Mouse (Mus musculus): ENCODE data around the gene Ltk. TPM values are rescaled to one million over a fixed set of nuclear protein-coding genes. Genes with fewer than 3 reads are reported as not detected.

The Ltk gene
- total and polyA plus RNA-seq, 2 experiments = 0.66 TPM; not detected in 1

DNA sequence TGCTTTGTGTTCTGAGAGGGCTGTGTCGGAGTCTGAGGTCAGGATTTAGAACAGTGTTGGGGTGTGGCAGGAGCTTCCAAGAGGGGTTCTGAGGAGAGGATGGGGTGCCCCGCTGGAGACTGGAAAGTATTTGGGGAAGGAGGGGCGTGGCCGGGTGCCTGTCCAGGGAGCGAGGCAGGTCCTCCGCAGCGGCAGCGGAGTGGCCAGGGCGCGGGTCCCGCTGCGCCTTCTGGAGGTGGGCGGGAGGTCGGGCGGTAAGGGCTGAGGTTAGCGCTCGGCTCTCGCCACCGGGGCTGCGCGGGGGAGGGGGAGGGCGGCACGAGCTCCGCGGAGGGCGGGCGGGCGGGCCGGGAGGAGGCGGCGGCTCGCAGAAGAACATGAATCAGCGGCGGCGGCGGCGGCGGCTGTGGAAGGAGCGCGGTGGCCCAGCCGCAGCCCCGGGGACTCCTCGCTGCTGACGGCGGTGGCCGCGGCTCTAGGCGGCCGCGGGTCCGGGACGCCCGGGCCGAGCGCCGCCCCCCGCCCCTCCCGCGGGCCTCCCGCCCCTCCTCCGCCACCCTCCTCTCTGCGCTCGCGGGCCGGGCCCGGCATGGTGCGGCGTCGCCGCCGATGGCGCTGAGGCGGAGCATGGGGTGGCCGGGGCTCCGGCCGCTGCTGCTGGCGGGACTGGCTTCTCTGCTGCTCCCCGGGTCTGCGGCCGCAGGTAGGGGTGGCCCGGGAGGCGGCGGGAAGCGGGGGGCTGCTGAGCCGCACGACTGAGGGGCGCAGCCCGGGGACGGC lies 39.1 kb upstream of the Ltk start:
- Histone ChIP-seq H3K27ac (replicated peaks; ENCODE audit: insufficient read depth, low read depth, low read length) (no peak overlapping the region), H3K36me3 (ENCODE audit: control insufficient read depth, insufficient read depth, low read length) (no peaks in the 10 kb centered on the region), H3K9ac (ENCODE audit: low read depth, low read length) (peak overlapping the region; percentile 79), H3K4me1 (ENCODE audit: control insufficient read depth, insufficient read depth, low read length) (peaks cover 2% of the 10 kb centered on the region; the same call in 1 of the 2 replicates), H3K27me3 (ENCODE audit: control insufficient read depth, insufficient read depth, low read length) (peaks cover 14% of the 10 kb centered on the region), H3K79me2 (ENCODE audit: control insufficient read depth, insufficient read depth, low read length) (no peaks in the 10 kb centered on the region), H3K4me3 (ENCODE audit: insufficient read depth, low read depth, low read length) (peak overlapping the region; percentile 62)
- TF ChIP-seq POLR2A (IDR thresholded peaks at IDR 0.05; ENCODE audit: extremely low read depth, insufficient read depth, low read length) (no peak), CTCF (IDR thresholded peaks at IDR 0.05; ENCODE audit: low read depth, low read length) (no peak)
- whole genome bisulfite sequencing = under 1% methylated on average over 50 of the region's 89 CpGs
- DNase-seq (ENCODE audit: extremely low read depth, low read depth, low spot score) = no peak

DNA sequence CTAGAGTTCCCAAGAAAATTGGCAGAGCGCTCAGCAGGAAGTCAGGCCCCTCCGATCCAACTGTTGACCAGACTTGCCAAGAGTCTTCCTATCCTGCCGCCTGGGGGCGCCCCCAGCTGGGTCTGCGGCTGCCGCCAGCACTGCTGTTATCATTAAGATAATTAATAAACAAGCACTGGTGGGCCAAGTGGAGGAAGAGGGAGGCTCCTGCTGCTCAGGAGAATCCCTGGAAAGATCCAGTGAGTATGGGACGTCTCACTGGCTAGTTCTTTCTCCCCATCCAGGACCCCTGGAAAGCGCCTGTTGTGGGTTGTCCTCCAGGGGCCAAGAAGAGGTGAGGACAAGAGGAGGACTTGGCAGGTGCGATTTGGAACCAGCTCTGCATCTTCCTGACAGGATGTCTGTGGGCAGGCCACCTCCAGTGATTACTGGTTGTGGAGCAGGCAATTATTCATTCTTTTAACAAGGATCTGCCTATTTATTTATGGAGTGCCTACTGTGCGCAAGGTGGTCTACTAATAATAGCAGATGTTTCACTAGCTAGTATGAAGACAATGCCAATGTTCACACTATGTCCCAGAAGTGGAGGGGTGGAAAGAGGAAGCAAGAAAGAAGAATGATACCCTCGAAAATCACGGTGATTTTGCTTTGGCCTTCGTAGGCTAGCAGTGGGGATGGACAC lies 38.2 kb upstream of the Ltk start:
- H3K27me3 ChIP-seq (ENCODE audit: control insufficient read depth, insufficient read depth, low read length) = peaks cover 14% of the 10 kb centered on the region
- no peaks in the 10 kb centered on the region for H3K79me2 ChIP-seq (ENCODE audit: control insufficient read depth, insufficient read depth, low read length)
- no peak overlapping the region for H3K9ac ChIP-seq (ENCODE audit: low read depth, low read length)
- 17% methylated on average over 13 of the region's 13 CpGs for WGBS
- H3K4me1 ChIP-seq (ENCODE audit: control insufficient read depth, insufficient read depth, low read length) = peaks cover 2% of the 10 kb centered on the region; the same call in 1 of the 2 replicates
- no peak overlapping the region for H3K4me3 ChIP-seq (ENCODE audit: insufficient read depth, low read depth, low read length)
- TF ChIP-seq POLR2A (IDR thresholded peaks at IDR 0.05; ENCODE audit: extremely low read depth, insufficient read depth, low read length) (no peak), CTCF (IDR thresholded peaks at IDR 0.05; ENCODE audit: low read depth, low read length) (peak; percentile 59)
- no peaks in the 10 kb centered on the region for H3K36me3 ChIP-seq (ENCODE audit: control insufficient read depth, insufficient read depth, low read length)
- no peak overlapping the region for H3K27ac ChIP-seq (replicated peaks; ENCODE audit: insufficient read depth, low read depth, low read length)
- DNase-seq (ENCODE audit: extremely low read depth, low read depth, low spot score) = no peak

DNA sequence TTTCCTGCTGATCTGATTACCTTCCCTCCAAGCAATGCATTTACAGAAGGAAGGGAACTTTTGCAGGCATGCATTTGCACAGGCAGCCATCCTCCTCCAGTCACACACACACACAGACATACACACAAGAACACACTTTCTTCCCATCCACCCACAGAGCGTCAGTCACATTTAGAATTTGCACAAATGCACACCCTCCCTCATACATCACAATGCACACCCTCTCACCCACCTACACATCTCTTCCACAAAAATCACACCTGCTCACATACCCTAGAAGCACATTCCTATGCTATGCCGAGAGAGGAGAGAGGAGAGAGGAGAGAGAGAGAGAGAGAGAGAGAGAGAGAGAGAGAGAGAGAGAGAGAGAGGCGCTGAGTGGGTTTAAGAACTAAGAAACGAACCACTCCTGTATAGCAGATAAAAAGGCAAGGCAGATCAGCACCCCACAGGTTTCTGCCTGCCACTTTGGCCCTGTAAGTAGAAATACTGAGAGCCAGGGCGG lies 37.1 kb upstream of the Ltk start, which contains the start of gene Tyro3:
Gene Tyro3, plus strand, starts transcription at position 455 of the 505 bp plus-strand sequence.
- peaks cover 14% of the 10 kb centered on the region for H3K27me3 ChIP-seq (ENCODE audit: control insufficient read depth, insufficient read depth, low read length)
- no peak within 1 kb of the TSS for H3K27ac ChIP-seq (replicated peaks; ENCODE audit: insufficient read depth, low read depth, low read length)
- no peak within 1 kb of the TSS for H3K9ac ChIP-seq (ENCODE audit: low read depth, low read length)
- H3K36me3 ChIP-seq (ENCODE audit: control insufficient read depth, insufficient read depth, low read length) = no peaks in the 10 kb centered on the region
- H3K4me3 ChIP-seq (ENCODE audit: insufficient read depth, low read depth, low read length) = no peak within 1 kb of the TSS
- 75% methylated on average over 5 of the region's 5 CpGs for WGBS
- peaks cover 2% of the 10 kb centered on the region; the same call in 1 of the 2 replicates for H3K4me1 ChIP-seq (ENCODE audit: control insufficient read depth, insufficient read depth, low read length)
- no peak for DNase-seq (ENCODE audit: extremely low read depth, low read depth, low spot score)
- H3K79me2 ChIP-seq (ENCODE audit: control insufficient read depth, insufficient read depth, low read length) = no peaks in the 10 kb centered on the region
- TF ChIP-seq POLR2A (IDR thresholded peaks at IDR 0.05; ENCODE audit: extremely low read depth, insufficient read depth, low read length) = no peak
- TF ChIP-seq CTCF (IDR thresholded peaks at IDR 0.05; ENCODE audit: low read depth, low read length) = no peak

DNA sequence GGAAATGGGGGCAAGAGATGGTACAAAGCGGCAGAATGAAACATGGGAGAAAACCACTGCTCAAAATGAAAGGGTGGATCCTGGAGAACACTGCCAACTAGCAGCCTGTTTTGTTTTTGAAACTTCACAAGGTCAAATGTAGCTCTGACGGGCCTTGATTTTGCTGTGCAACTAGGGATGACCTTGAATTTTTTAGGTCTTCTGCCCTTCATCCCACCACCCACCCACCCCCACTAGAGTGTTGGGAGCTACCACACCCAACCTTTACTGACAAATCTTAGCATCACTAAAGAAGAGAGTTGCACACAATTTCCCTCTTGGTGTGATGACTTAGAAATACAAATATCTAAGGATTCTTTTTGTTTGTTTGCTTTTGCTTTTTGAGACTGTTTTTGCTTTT lies 29.8 kb upstream of the Ltk start:
- WGBS = 87% methylated on average over 2 of the region's 2 CpGs
- Histone ChIP-seq H3K27ac (replicated peaks; ENCODE audit: insufficient read depth, low read depth, low read length) (no peak overlapping the region), H3K4me3 (ENCODE audit: insufficient read depth, low read depth, low read length) (no peak overlapping the region), H3K36me3 (ENCODE audit: control insufficient read depth, insufficient read depth, low read length) (no peaks in the 10 kb centered on the region), H3K79me2 (ENCODE audit: control insufficient read depth, insufficient read depth, low read length) (no peaks in the 10 kb centered on the region), H3K27me3 (ENCODE audit: control insufficient read depth, insufficient read depth, low read length) (no peaks in the 10 kb centered on the region; the same call in 1 of the 2 replicates), H3K9ac (ENCODE audit: low read depth, low read length) (no peak overlapping the region), H3K4me1 (ENCODE audit: control insufficient read depth, insufficient read depth, low read length) (peaks cover 2% of the 10 kb centered on the region; the same call in 1 of the 2 replicates)
- DNase-seq (ENCODE audit: extremely low read depth, low read depth, low spot score) = no peak
- TF ChIP-seq POLR2A (IDR thresholded peaks at IDR 0.05; ENCODE audit: extremely low read depth, insufficient read depth, low read length) = no peak
- TF ChIP-seq CTCF (IDR thresholded peaks at IDR 0.05; ENCODE audit: low read depth, low read length) = no peak

DNA sequence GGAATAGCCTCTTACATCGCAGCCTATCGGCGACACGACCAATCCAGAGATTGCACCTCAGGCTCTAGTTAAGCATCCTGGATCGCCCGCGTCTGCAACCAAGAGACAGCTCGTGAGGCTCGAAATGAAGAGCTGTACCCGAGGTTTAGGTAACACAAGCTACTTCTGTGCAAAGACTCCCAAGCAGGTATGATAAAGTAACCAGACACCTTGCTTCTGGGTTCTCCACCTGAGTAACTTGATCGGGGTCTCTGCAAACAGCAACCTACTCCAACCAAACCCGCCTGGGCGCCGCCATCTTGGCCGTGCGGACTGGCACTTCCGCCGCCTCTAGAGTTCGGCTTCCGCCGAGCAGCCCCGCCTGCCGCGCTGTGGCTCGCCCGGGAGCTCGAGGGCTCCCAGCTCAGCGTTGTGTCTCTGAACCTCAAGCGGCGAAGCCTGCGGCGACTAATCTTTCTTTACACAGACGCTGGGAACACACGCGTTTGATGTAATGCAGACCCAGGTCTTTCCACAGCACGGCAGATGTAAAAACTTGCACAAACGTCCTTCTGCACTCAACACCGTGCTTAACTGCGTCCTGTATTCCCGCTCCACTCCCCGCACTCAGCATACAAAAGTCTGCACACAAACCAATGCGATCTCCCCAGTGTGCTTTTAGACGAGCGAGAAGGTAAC lies 27.1 kb upstream of the Ltk start, which contains the start of gene Rpap1:
Gene Rpap1, minus strand, starts transcription at position 332 of the 678 bp plus-strand sequence.
- no peak within 1 kb of the TSS for H3K27ac ChIP-seq (replicated peaks; ENCODE audit: insufficient read depth, low read depth, low read length)
- peak within 1 kb of the TSS; percentile 68 for H3K4me3 ChIP-seq (ENCODE audit: insufficient read depth, low read depth, low read length)
- DNase-seq (ENCODE audit: extremely low read depth, low read depth, low spot score) = peak; percentile 62
- no peaks in the 10 kb centered on the region for H3K36me3 ChIP-seq (ENCODE audit: control insufficient read depth, insufficient read depth, low read length)
- H3K4me1 ChIP-seq (ENCODE audit: control insufficient read depth, insufficient read depth, low read length) = peaks cover 2% of the 10 kb centered on the region; the same call in 1 of the 2 replicates
- H3K79me2 ChIP-seq (ENCODE audit: control insufficient read depth, insufficient read depth, low read length) = no peaks in the 10 kb centered on the region
- under 1% methylated on average over 44 of the region's 44 CpGs for WGBS
- TF ChIP-seq POLR2A (IDR thresholded peaks at IDR 0.05; ENCODE audit: extremely low read depth, insufficient read depth, low read length) (peak; percentile 50; the same call in 1 of the 2 replicates), CTCF (IDR thresholded peaks at IDR 0.05; ENCODE audit: low read depth, low read length) (no peak)
- no peaks in the 10 kb centered on the region for H3K27me3 ChIP-seq (ENCODE audit: control insufficient read depth, insufficient read depth, low read length)
- peak within 1 kb of the TSS; percentile 59 for H3K9ac ChIP-seq (ENCODE audit: low read depth, low read length)

All from liver, adult 2 months (tissue).